Mouse (Mus musculus): ENCODE data around the gene Birc2. TPM values are rescaled to one million over a fixed set of nuclear protein-coding genes. Genes with fewer than 3 reads are reported as not detected.

The Birc2 gene
- polyA plus RNA-seq, 1 experiment from 2014 or later, result 26.6 TPM

DNA sequence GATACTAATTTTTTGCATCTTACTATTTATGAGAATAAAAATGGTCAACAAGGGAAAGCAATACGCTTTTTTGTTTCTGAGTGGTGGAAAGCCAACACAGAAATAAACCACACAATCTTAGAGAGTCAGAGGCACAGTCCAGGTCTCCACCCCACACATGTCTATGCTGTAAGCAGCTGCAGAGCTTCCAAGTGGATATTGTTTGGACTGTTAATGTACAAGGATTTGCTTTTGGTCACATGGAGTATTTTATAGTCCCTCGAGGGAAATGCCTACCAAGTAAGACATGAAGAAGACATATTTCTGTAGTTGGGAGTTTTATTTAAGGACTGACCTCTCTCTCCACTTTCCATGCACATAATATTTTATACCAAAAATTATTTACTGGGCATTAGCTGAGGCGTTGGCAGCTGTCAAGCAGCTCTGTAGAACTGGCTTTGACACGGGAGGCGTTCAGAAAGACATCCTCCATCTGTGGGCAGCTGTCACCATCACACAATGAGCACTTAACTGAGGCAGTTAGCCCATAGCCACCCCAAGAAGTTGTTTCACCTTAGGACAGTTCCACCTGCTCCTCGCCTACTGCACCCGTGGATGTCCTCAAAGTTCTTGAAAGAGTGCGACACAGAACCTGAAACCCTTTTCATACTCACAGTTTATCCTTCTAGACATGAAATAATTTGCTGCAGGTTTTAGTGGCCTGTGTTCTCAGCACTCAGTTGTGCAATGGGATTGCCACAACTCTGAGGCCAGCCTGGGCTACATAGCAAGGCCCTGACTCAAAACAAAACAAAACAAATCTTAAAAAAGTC lies 46.9 kb downstream of the Birc2 start:
- Histone ChIP-seq H3K4me3 (no peak overlapping the region), H3K9me3 (no peaks in the 10 kb centered on the region), H3K27ac (no peak overlapping the region), H3K27me3 (ENCODE audit: insufficient read depth, poor library complexity, severe bottlenecking) (no peaks in the 10 kb centered on the region), H3K36me3 (peaks cover 73% of the 10 kb centered on the region), H3K4me1 (replicated peaks) (peaks cover 9% of the 10 kb centered on the region; the same call in 1 of the 2 replicates)
- WGBS, result 93% methylated on average over 8 of the region's 8 CpGs
- DNase-seq (ENCODE audit: low spot score), result no peak

DNA sequence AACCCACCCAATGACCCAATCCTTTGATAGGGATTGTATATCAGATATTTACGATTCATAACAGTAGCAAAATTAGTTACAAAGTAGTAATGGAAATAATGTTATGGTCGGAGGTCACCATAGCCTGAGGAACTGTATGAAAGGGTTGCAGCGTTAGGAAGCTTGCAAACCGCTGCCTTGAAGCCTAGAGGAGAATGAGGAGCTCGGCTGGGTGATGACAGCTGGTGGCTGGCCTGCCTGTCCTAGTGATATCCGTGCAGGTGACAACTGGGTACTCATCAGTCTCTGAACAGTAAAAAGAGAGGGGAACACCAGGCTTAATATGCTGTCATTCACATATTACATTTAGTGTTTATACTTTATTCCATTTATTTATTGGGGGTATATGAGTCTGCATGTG lies 48.5 kb downstream of the Birc2 start:
- Histone ChIP-seq H3K4me3 (no peak overlapping the region), H3K9me3 (no peaks in the 10 kb centered on the region), H3K4me1 (replicated peaks) (peaks cover 19% of the 10 kb centered on the region), H3K27ac (no peak overlapping the region), H3K27me3 (ENCODE audit: insufficient read depth, poor library complexity, severe bottlenecking) (no peaks in the 10 kb centered on the region), H3K36me3 (peaks cover 66% of the 10 kb centered on the region)
- WGBS, result 88% methylated on average over 6 of the region's 6 CpGs
- no peak for DNase-seq (ENCODE audit: low spot score)

DNA sequence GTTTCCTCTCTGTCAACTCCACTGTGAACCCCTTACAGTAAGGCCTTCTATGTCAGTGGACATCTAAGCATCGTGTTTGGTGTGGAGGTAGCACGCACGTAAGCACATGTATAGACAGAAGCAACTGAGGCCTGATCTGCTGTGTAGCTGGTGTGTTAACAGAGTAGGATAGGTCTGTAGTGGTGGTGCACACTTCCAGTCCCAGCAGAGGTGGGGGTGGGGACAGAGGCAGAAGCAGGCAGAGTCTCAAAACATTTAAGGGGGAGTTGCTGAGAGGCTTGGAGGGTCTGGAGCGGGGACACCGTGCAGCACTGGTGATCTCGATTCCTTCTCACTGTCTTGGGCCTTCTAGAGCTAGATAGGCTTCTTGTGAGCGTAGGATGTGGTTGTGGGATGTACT lies 50.8 kb downstream of the Birc2 start:
- no peak for DNase-seq (ENCODE audit: low spot score)
- H3K4me3 ChIP-seq, result no peak overlapping the region
- WGBS, result 89% methylated on average over 7 of the region's 7 CpGs
- H3K9me3 ChIP-seq, result no peaks in the 10 kb centered on the region
- no peak overlapping the region for H3K27ac ChIP-seq
- peaks cover 66% of the 10 kb centered on the region for H3K36me3 ChIP-seq
- H3K27me3 ChIP-seq (ENCODE audit: insufficient read depth, poor library complexity, severe bottlenecking), result no peaks in the 10 kb centered on the region
- H3K4me1 ChIP-seq (replicated peaks), result peaks cover 19% of the 10 kb centered on the region

DNA sequence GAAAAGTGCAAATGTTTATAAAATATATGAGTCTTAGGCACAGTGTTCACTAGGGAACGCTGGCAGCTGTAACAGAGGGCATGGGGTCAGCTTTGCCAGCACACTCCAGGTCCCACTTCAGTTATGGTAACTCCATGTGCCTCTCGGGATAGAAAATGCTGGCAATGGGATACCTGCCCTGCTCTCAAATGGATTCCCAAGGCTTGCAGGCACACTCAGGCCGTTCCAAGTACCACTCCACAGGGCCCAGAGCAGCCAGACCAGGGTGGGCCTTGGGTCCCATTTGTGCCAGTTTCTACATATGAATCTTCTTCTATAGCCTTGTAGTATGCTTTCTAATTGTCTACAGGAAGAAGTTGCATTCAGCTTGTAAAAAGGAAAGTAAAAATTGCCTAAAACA lies 51.5 kb downstream of the Birc2 start:
- no peak for DNase-seq (ENCODE audit: low spot score)
- WGBS, result 88% methylated on average over 3 of the region's 3 CpGs
- peaks cover 64% of the 10 kb centered on the region for H3K36me3 ChIP-seq
- peaks cover 19% of the 10 kb centered on the region for H3K4me1 ChIP-seq (replicated peaks)
- H3K27me3 ChIP-seq (ENCODE audit: insufficient read depth, poor library complexity, severe bottlenecking), result no peaks in the 10 kb centered on the region
- no peak overlapping the region for H3K27ac ChIP-seq
- H3K9me3 ChIP-seq, result no peaks in the 10 kb centered on the region
- no peak overlapping the region for H3K4me3 ChIP-seq

DNA sequence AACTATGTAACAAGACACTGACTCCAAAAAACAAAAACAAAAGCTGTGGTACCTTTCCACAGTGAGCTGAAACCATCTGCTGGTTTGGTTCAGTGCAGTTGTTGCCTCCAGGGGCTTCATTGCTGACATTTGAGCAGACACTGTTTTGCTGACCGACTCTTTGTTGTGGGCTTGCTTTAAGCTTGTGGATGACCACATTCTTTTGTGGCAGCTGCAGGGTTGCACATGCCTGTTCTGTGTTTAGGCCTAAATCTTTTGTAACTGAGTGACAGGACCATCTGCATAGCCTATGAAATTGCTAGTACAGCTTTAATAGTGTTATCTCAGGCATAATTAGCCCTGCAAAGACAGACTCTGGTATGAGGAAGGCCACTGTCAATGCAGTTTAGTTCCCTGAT lies 52.2 kb downstream of the Birc2 start:
- peak overlapping the region; percentile 42; the same call in 1 of the 2 replicates for H3K27ac ChIP-seq
- no peak overlapping the region for H3K4me3 ChIP-seq
- H3K36me3 ChIP-seq, result peaks cover 63% of the 10 kb centered on the region
- no peaks in the 10 kb centered on the region for H3K27me3 ChIP-seq (ENCODE audit: insufficient read depth, poor library complexity, severe bottlenecking)
- no peaks in the 10 kb centered on the region for H3K9me3 ChIP-seq
- 38% methylated on average over 1 of the region's 1 CpGs for WGBS
- H3K4me1 ChIP-seq (replicated peaks), result peaks cover 19% of the 10 kb centered on the region
- peak; percentile 37 for DNase-seq (ENCODE audit: low spot score)

DNA sequence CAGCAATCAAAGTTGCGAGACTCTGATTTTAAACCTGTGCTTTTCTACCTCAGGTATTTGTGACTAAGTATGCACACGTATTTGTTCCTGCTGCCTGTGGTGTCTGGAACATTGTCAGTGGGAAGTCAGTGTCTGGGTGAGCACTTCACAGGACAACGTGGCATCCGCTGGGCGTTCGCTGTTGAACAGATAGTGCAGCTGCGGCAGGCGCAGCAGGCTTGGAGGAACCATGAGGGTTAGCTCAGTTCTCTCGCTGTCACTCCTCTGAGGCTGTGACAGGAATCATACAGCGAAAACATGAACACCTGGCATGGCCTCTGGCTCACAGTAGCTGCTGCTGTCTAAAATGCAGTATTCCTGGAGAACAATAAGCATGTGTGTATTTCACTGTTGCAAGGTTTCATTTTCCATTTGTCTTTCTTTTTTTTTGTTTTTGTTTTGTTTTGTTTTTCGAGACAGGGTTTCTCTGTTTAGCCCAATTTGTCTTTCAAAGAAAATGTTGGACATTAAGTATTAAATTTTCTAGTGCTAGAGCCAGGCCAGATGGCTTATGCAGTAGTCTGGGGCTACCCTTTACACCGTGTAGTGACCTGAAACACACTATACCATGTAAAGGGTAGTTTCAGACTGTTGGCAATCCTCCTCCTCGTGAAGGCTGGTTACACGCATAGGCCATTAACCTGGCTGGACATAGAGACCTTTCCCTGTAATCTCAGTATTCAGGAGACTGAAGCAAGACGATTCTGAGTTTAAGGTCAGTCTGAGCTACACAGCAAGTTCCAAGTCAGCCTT lies 52.8 kb downstream of the Birc2 start:
- peak overlapping the region; percentile 42; the same call in 1 of the 2 replicates for H3K27ac ChIP-seq
- 82% methylated on average over 15 of the region's 15 CpGs for WGBS
- no peaks in the 10 kb centered on the region for H3K27me3 ChIP-seq (ENCODE audit: insufficient read depth, poor library complexity, severe bottlenecking)
- no peak overlapping the region for H3K4me3 ChIP-seq
- no peak for DNase-seq (ENCODE audit: low spot score)
- H3K36me3 ChIP-seq, result peaks cover 63% of the 10 kb centered on the region
- H3K9me3 ChIP-seq, result no peaks in the 10 kb centered on the region
- peaks cover 19% of the 10 kb centered on the region for H3K4me1 ChIP-seq (replicated peaks)

DNA sequence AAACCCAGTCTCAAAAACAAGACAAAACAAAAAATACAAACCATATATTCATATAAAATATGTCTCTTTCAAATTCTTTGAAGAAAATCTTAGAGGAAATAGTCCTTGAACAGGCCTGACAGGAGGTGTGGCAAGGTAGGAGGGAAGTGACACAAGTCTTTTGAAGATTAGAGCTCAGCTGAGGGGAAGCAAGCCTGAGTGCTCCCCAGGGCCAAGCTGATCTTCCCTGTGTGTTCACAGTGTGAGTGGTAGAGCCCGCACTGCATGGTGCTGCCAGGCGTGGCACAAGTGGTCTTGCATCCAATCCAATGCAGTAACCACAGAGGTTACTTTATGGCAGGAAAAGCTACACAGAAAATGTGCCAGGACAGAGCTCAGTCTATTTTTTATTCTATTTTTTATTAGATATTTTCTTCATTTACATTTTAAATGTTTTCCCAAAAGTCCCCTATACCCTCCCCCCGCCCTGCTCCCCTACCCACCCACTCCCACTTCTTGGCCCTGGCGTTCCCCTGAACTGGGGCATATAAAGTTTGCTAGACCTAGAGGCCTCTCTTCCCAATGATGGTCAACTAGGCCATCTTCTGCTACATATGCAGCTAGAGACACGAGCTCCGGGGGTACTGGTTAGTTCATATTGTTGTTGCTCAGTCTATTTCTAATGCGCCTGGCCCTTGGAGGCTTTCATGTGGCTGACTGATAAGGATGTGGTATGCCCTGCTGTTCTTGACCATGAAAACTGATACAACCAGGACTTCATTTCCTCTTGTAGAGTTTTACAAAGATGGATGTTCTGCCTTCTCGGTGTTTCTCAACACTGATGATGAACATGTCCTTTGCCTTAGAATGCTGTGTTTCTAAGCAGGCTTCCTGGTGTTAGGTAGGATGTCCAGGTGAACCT lies 56.4 kb downstream of the Birc2 start:
- no peak for DNase-seq (ENCODE audit: low spot score)
- peaks cover 69% of the 10 kb centered on the region for H3K36me3 ChIP-seq
- WGBS, result 92% methylated on average over 8 of the region's 8 CpGs
- H3K4me1 ChIP-seq (replicated peaks), result peaks cover 12% of the 10 kb centered on the region
- no peak overlapping the region for H3K4me3 ChIP-seq
- no peaks in the 10 kb centered on the region for H3K27me3 ChIP-seq (ENCODE audit: insufficient read depth, poor library complexity, severe bottlenecking)
- H3K9me3 ChIP-seq, result no peaks in the 10 kb centered on the region
- no peak overlapping the region for H3K27ac ChIP-seq

- DNase-seq (ENCODE audit: low spot score), result no peak
- H3K27me3 ChIP-seq (ENCODE audit: insufficient read depth, poor library complexity, severe bottlenecking), result no peaks in the 10 kb centered on the region
- peaks cover 67% of the 10 kb centered on the region for H3K36me3 ChIP-seq
- H3K4me1 ChIP-seq (replicated peaks), result peaks cover 10% of the 10 kb centered on the region
- H3K9me3 ChIP-seq, result no peaks in the 10 kb centered on the region
- H3K27ac ChIP-seq, result no peak overlapping the region
- H3K4me3 ChIP-seq, result no peak overlapping the region
- WGBS, result 95% methylated on average over 4 of the region's 4 CpGs
Observed at GRCm38 (mm10) chr9:7779786-7780185, 57.1 kb downstream of the Birc2 start.

DNA sequence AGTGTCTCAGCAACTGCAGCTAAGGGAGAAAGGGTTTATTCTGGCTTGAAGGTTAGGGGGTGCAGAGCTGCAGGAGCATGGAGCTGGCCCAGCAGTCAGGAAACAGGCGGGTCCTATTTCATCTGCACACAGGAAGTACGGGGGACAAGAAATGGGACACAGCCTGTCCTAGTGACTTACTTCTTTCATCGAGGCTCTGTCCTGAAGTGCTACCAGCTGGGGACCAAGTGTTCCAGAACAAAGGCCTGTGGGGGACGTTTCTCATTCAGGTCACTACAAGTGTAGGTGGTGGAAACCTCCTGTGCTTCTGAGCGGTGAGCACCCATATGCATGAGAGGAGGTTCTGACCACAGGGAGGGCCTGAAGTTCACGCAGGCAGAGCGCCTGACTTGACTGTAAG lies 58.1 kb downstream of the Birc2 start:
- Histone ChIP-seq H3K36me3 (peaks cover 73% of the 10 kb centered on the region), H3K4me3 (no peak overlapping the region), H3K27ac (no peak overlapping the region), H3K9me3 (no peaks in the 10 kb centered on the region), H3K27me3 (ENCODE audit: insufficient read depth, poor library complexity, severe bottlenecking) (no peaks in the 10 kb centered on the region), H3K4me1 (replicated peaks) (peaks cover under 1% of the 10 kb centered on the region; the same call in 1 of the 2 replicates)
- no peak for DNase-seq (ENCODE audit: low spot score)
- 82% methylated on average over 7 of the region's 7 CpGs for WGBS

GRCm38 (mm10) chr9:7777652-7778051 lies 59.2 kb downstream of the Birc2 start:
- 0 out of 2 replicates have a peak, but pooled peaks cover 5% of the 10 kb centered on the region for H3K4me1 ChIP-seq (replicated peaks)
- H3K27ac ChIP-seq, result no peak overlapping the region
- 85% methylated on average over 1 of the region's 1 CpGs for WGBS
- no peak for DNase-seq (ENCODE audit: low spot score)
- H3K27me3 ChIP-seq (ENCODE audit: insufficient read depth, poor library complexity, severe bottlenecking), result no peaks in the 10 kb centered on the region
- H3K36me3 ChIP-seq, result peaks cover 73% of the 10 kb centered on the region
- no peak overlapping the region for H3K4me3 ChIP-seq
- no peaks in the 10 kb centered on the region for H3K9me3 ChIP-seq

- 100% methylated on average over 1 of the region's 1 CpGs for WGBS
- no peaks in the 10 kb centered on the region for H3K27me3 ChIP-seq (ENCODE audit: insufficient read depth, poor library complexity, severe bottlenecking)
- H3K9me3 ChIP-seq, result no peaks in the 10 kb centered on the region
- H3K4me1 ChIP-seq (replicated peaks), result 0 out of 2 replicates have a peak, but pooled peaks cover 11% of the 10 kb centered on the region
- no peak overlapping the region for H3K27ac ChIP-seq
- DNase-seq (ENCODE audit: low spot score), result no peak
- H3K36me3 ChIP-seq, result peaks cover 73% of the 10 kb centered on the region
- no peak overlapping the region for H3K4me3 ChIP-seq
Observed at GRCm38 (mm10) chr9:7776940-7777339, 59.9 kb downstream of the Birc2 start.

- H3K4me1 ChIP-seq (replicated peaks), result 0 out of 2 replicates have a peak, but pooled peaks cover 11% of the 10 kb centered on the region
- 89% methylated on average over 3 of the region's 3 CpGs for WGBS
- no peak overlapping the region for H3K4me3 ChIP-seq
- H3K27ac ChIP-seq, result no peak overlapping the region
- H3K9me3 ChIP-seq, result no peaks in the 10 kb centered on the region
- H3K27me3 ChIP-seq (ENCODE audit: insufficient read depth, poor library complexity, severe bottlenecking), result no peaks in the 10 kb centered on the region
- H3K36me3 ChIP-seq, result peaks cover 65% of the 10 kb centered on the region
- no peak for DNase-seq (ENCODE audit: low spot score)
Observed at GRCm38 (mm10) chr9:7775986-7776385, 60.9 kb downstream of the Birc2 start.

All from hindbrain, embryonic 10.5 days (tissue).